Mouse (Mus musculus) left cerebral cortex, adult 18-20 months (tissue): Measurements from ENCODE around the gene Elfn1. TPM values are rescaled to one million over a fixed set of nuclear protein-coding genes. Genes with fewer than 3 reads are reported as not detected.
"Not testable (repeated sequence)": the region's sequence is repeated elsewhere in the genome, so short reads cannot be mapped to it uniquely, and the experiment has no call there.

Experiments
- DNase-seq, 2 experiments: peaks; one replicate each; pipeline ENCODE4 v3.0.0; 2021 to 2022; ENCODE audit warnings: low spot score in 2 of 2, mixed read lengths in 1 of 2
- total RNA-seq, 2 experiments: library from RNA; stranded (reverse); gene quantifications; 2 replicates each; pipeline ENCODE4 v1.2.3; 2021

The Elfn1 gene
- total RNA-seq, 2 experiments from 2014 or later, result 32.3 to 36.1 TPM

GRCm38 (mm10) chr5:139969151-139969948 is 61.6 kb downstream of the Elfn1 start:
- DNase-seq, result no peak

GRCm38 (mm10) chr5:139970186-139970631 is 62.5 kb downstream of the Elfn1 start:
- DNase-seq, result no peak

GRCm38 (mm10) chr5:139976584-139976983 is 68.8 kb downstream of the Elfn1 start:
- DNase-seq, result no peak

GRCm38 (mm10) chr5:139977476-139977875 is 69.7 kb downstream of the Elfn1 start:
- DNase-seq, result no peak

- DNase-seq, result no peak
Observed at GRCm38 (mm10) chr5:139978525-139979276, 71.0 kb downstream of the Elfn1 start.

GRCm38 (mm10) chr5:139979371-139979770 is 71.6 kb downstream of the Elfn1 start:
- DNase-seq, result peak in 1 of 2 experiments; percentile 47

- DNase-seq, result no peak
Observed at GRCm38 (mm10) chr5:139981976-139982375, 74.2 kb downstream of the Elfn1 start.

- DNase-seq, result no peak
Observed at GRCm38 (mm10) chr5:139985073-139985746, 77.5 kb downstream of the Elfn1 start.

- DNase-seq, result no peak
Observed at GRCm38 (mm10) chr5:139991531-139991930, 83.8 kb downstream of the Elfn1 start.

GRCm38 (mm10) chr5:139998321-139998720 is 90.6 kb downstream of the Elfn1 start:
- not testable (repeated sequence) for DNase-seq

- DNase-seq, result no peak
Observed at GRCm38 (mm10) chr5:139998916-139999315, 91.2 kb downstream of the Elfn1 start.

- no peak for DNase-seq
Observed at GRCm38 (mm10) chr5:140002541-140002940, 94.8 kb downstream of the Elfn1 start.

GRCm38 (mm10) chr5:140006861-140007260 is 99.1 kb downstream of the Elfn1 start:
- DNase-seq, result no peak

- DNase-seq, result no peak
Observed at GRCm38 (mm10) chr5:140007656-140008522, 100.1 kb downstream of the Elfn1 start.

GRCm38 (mm10) chr5:140008523-140008806 is 100.7 kb downstream of the Elfn1 start:
- no peak for DNase-seq

GRCm38 (mm10) chr5:140009083-140009655 is 101.4 kb downstream of the Elfn1 start:
- no peak for DNase-seq

GRCm38 (mm10) chr5:140010405-140010804 is 102.7 kb downstream of the Elfn1 start:
- DNase-seq, result no peak

- DNase-seq, result no peak
Observed at GRCm38 (mm10) chr5:140012286-140012967, 104.7 kb downstream of the Elfn1 start.

- DNase-seq, result no peak
Observed at GRCm38 (mm10) chr5:140013652-140014051, 105.9 kb downstream of the Elfn1 start.

- DNase-seq, result no peak
Observed at GRCm38 (mm10) chr5:140016896-140017295, 109.2 kb downstream of the Elfn1 start.
